Mouse (Mus musculus): Measurements from ENCODE around the gene Gm45717. TPM values are rescaled to one million over a fixed set of nuclear protein-coding genes. Genes with fewer than 3 reads are reported as not detected.

The Gm45717 gene
- polyA plus RNA-seq, 1 experiment = not detected

DNA sequence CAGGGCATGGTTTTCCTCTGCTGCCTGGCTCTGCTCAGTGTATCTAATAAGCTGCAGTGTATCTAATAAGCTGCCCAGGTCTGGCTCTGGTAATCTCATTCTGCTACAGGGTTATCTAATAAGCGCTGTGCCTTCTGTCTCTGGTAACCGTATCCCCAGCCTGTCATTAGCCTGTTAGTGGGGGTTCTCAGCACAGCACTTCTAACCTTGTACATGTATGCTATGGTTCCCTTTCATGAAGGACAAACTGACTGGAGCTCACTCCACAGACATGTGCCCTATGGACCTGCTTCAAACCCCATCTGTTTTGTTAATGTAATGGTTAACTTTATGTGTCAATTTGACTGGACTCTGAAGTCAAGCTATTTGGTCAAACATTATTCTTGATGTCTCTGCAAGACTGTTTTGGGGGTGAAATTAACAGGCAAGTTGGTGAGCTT is 50.1 kb downstream of the Gm45717 start:
- H3K4me3 ChIP-seq (ENCODE audit: insufficient read depth, low read depth, low read length) = no peak overlapping the region
- peaks cover 6% of the 10 kb centered on the region for H3K4me1 ChIP-seq (ENCODE audit: control insufficient read depth, insufficient read depth, low read length)
- TF ChIP-seq CTCF (IDR thresholded peaks at IDR 0.05; ENCODE audit: insufficient read depth, low read depth, low read length) (no peak), POLR2A (IDR thresholded peaks at IDR 0.05; ENCODE audit: insufficient read depth, low read depth, low read length) (no peak)
- 75% methylated on average over 2 of the region's 2 CpGs for WGBS
- H3K27ac ChIP-seq (ENCODE audit: insufficient read depth, low read depth, low read length) = no peak overlapping the region

- peaks cover 2% of the 10 kb centered on the region; the same call in 1 of the 2 replicates for H3K4me1 ChIP-seq (ENCODE audit: control insufficient read depth, insufficient read depth, low read length)
- H3K27ac ChIP-seq (ENCODE audit: insufficient read depth, low read depth, low read length) = no peak overlapping the region
- WGBS = 22% methylated on average over 13 of the region's 13 CpGs
- H3K4me3 ChIP-seq (ENCODE audit: insufficient read depth, low read depth, low read length) = no peak overlapping the region
- no peak for TF ChIP-seq POLR2A (IDR thresholded peaks at IDR 0.05; ENCODE audit: insufficient read depth, low read depth, low read length)
- peak; percentile 91 for TF ChIP-seq CTCF (IDR thresholded peaks at IDR 0.05; ENCODE audit: insufficient read depth, low read depth, low read length)
Observed at GRCm38 (mm10) chr7:140903212-140903611, 52.5 kb downstream of the Gm45717 start.

- no peak overlapping the region for H3K4me3 ChIP-seq (ENCODE audit: insufficient read depth, low read depth, low read length)
- TF ChIP-seq CTCF (IDR thresholded peaks at IDR 0.05; ENCODE audit: insufficient read depth, low read depth, low read length) (no peak), POLR2A (IDR thresholded peaks at IDR 0.05; ENCODE audit: insufficient read depth, low read depth, low read length) (no peak)
- WGBS = 73% methylated on average over 15 of the region's 15 CpGs
Observed at GRCm38 (mm10) chr7:140902036-140902875, 53.5 kb downstream of the Gm45717 start.

DNA sequence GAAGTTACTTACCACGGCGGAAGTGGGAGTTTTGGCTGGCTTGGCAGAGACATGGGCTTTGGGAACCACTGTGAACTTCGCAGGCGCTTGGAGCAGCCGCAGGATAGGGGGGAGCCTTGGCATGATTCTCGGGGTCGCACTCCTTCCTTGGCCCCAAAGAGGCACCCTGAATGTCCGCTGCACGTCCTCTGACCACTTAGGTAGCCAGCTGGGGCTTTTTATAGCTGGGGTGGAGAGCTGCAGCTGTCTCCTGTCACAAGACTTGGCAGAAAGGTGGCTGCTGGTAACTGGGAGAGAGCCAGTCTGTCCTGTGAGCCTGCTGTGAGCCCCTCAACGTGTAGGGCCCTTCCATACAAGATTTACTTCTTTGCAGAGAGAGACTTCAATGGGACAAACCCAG is 55.5 kb downstream of the Gm45717 start, which contains the start of gene Cox8b:
Gene Cox8b, minus strand, starts transcription at position 227 of the 400 bp plus-strand sequence.
- H3K4me3 ChIP-seq (ENCODE audit: insufficient read depth, low read depth, low read length) = no peak within 1 kb of the TSS
- WGBS = 61% methylated on average over 10 of the region's 10 CpGs
- no peak within 1 kb of the TSS for H3K27ac ChIP-seq (ENCODE audit: insufficient read depth, low read depth, low read length)
- TF ChIP-seq CTCF (IDR thresholded peaks at IDR 0.05; ENCODE audit: insufficient read depth, low read depth, low read length) (no peak), POLR2A (IDR thresholded peaks at IDR 0.05; ENCODE audit: insufficient read depth, low read depth, low read length) (no peak)
- peaks cover 2% of the 10 kb centered on the region; the same call in 1 of the 2 replicates for H3K4me1 ChIP-seq (ENCODE audit: control insufficient read depth, insufficient read depth, low read length)

More at GRCm38 (mm10) chr7:140902036-140902875, 53.5 kb downstream of the Gm45717 start:
- Histone ChIP-seq H3K4me1 (ENCODE audit: control insufficient read depth, insufficient read depth, low read length) (peaks cover 2% of the 10 kb centered on the region; the same call in 1 of the 2 replicates), H3K27ac (ENCODE audit: insufficient read depth, low read depth, low read length) (no peak overlapping the region)

Other genes with a start within 250 kb of the Gm45717 start
- not detected in 2 replicates for gene Cyp2e1, start 192.2 kb downstream of the Gm45717 start, polyA plus RNA-seq (2012; ENCODE audit: insufficient read depth, insufficient read length, low replicate concordance, missing spikeins)
- gene Syce1, start 168.1 kb downstream of the Gm45717 start, polyA plus RNA-seq (2012; ENCODE audit: insufficient read depth, insufficient read length, low replicate concordance, missing spikeins) = not detected in 2 replicates
- not detected in 2 replicates for gene Zfp941, start 133.8 kb downstream of the Gm45717 start, polyA plus RNA-seq (2012; ENCODE audit: insufficient read depth, insufficient read length, low replicate concordance, missing spikeins)
- gene Urah, start 120.9 kb downstream of the Gm45717 start, polyA plus RNA-seq (2012; ENCODE audit: insufficient read depth, insufficient read length, low replicate concordance, missing spikeins) = not detected in 2 replicates
- not detected in 2 replicates for gene Scgb1c1, start 110.4 kb downstream of the Gm45717 start, polyA plus RNA-seq (2012; ENCODE audit: insufficient read depth, insufficient read length, low replicate concordance, missing spikeins)
- gene Odf3, start 108.1 kb downstream of the Gm45717 start, polyA plus RNA-seq (2012; ENCODE audit: insufficient read depth, insufficient read length, low replicate concordance, missing spikeins) = not detected in 2 replicates
- not detected in 2 replicates for gene Gm45785, start 99.6 kb downstream of the Gm45717 start, polyA plus RNA-seq (2012; ENCODE audit: insufficient read depth, insufficient read length, low replicate concordance, missing spikeins)
- gene Ric8a, start 99.0 kb downstream of the Gm45717 start, polyA plus RNA-seq (2012; ENCODE audit: insufficient read depth, insufficient read length, low replicate concordance, missing spikeins) = not detected in 2 replicates
- gene Bet1l, start 98.4 kb downstream of the Gm45717 start, polyA plus RNA-seq (2012; ENCODE audit: insufficient read depth, insufficient read length, low replicate concordance, missing spikeins) = not detected in 2 replicates
- not detected in 2 replicates for gene Psmd13, start 74.0 kb downstream of the Gm45717 start, polyA plus RNA-seq (2012; ENCODE audit: insufficient read depth, insufficient read length, low replicate concordance, missing spikeins)
- gene Sirt3, start 73.6 kb downstream of the Gm45717 start, polyA plus RNA-seq (2012; ENCODE audit: insufficient read depth, insufficient read length, low replicate concordance, missing spikeins) = not detected in 2 replicates
- gene Cox8b, start 55.5 kb downstream of the Gm45717 start, polyA plus RNA-seq (2012; ENCODE audit: insufficient read depth, insufficient read length, low replicate concordance, missing spikeins) = not detected in 2 replicates
- gene Nlrp6, start 35.0 kb downstream of the Gm45717 start, polyA plus RNA-seq (2012; ENCODE audit: insufficient read depth, insufficient read length, low replicate concordance, missing spikeins) = not detected in 2 replicates
- gene Pgghg, start 14.5 kb downstream of the Gm45717 start, polyA plus RNA-seq (2012; ENCODE audit: insufficient read depth, insufficient read length, low replicate concordance, missing spikeins) = not detected in 2 replicates
- not detected in 2 replicates for gene Ifitm5, start 5.6 kb downstream of the Gm45717 start, polyA plus RNA-seq (2012; ENCODE audit: insufficient read depth, insufficient read length, low replicate concordance, missing spikeins)
- gene Ifitm2, start 50 bp upstream of the Gm45717 start, polyA plus RNA-seq (2012; ENCODE audit: insufficient read depth, insufficient read length, low replicate concordance, missing spikeins) = not detected in 2 replicates
- gene Ifitm1, start 11.3 kb upstream of the Gm45717 start, polyA plus RNA-seq (2012; ENCODE audit: insufficient read depth, insufficient read length, low replicate concordance, missing spikeins) = not detected in 2 replicates
- not detected in 2 replicates for gene Ifitm3, start 54.8 kb upstream of the Gm45717 start, polyA plus RNA-seq (2012; ENCODE audit: insufficient read depth, insufficient read length, low replicate concordance, missing spikeins)
- not detected in 2 replicates for gene Ifitm6, start 62.0 kb upstream of the Gm45717 start, polyA plus RNA-seq (2012; ENCODE audit: insufficient read depth, insufficient read length, low replicate concordance, missing spikeins)
- not detected in 2 replicates for gene Gm17387, start 73.2 kb upstream of the Gm45717 start, polyA plus RNA-seq (2012; ENCODE audit: insufficient read depth, insufficient read length, low replicate concordance, missing spikeins)
- not detected in 2 replicates for gene B4galnt4, start 105.2 kb upstream of the Gm45717 start, polyA plus RNA-seq (2012; ENCODE audit: insufficient read depth, insufficient read length, low replicate concordance, missing spikeins)
- not detected in 2 replicates for gene Pkp3, start 122.3 kb upstream of the Gm45717 start, polyA plus RNA-seq (2012; ENCODE audit: insufficient read depth, insufficient read length, low replicate concordance, missing spikeins)
- not detected in 2 replicates for gene Sigirr, start 144.6 kb upstream of the Gm45717 start, polyA plus RNA-seq (2012; ENCODE audit: insufficient read depth, insufficient read length, low replicate concordance, missing spikeins)
- not detected in 2 replicates for gene Ano9, start 161.9 kb upstream of the Gm45717 start, polyA plus RNA-seq (2012; ENCODE audit: insufficient read depth, insufficient read length, low replicate concordance, missing spikeins)
- gene Ptdss2, start 166.4 kb upstream of the Gm45717 start, polyA plus RNA-seq (2012; ENCODE audit: insufficient read depth, insufficient read length, low replicate concordance, missing spikeins) = not detected in 2 replicates
- not detected in 2 replicates for gene Rnh1, start 216.9 kb upstream of the Gm45717 start, polyA plus RNA-seq (2012; ENCODE audit: insufficient read depth, insufficient read length, low replicate concordance, missing spikeins)
- gene Hras, start 238.1 kb upstream of the Gm45717 start, polyA plus RNA-seq (2012; ENCODE audit: insufficient read depth, insufficient read length, low replicate concordance, missing spikeins) = not detected in 2 replicates
- gene Lrrc56, start 238.2 kb upstream of the Gm45717 start, polyA plus RNA-seq (2012; ENCODE audit: insufficient read depth, insufficient read length, low replicate concordance, missing spikeins) = not detected in 2 replicates

All from olfactory bulb, adult 2 months (tissue).